Mouse (Mus musculus) layer of hippocampus, postnatal 25 days (tissue): ENCODE results near the gene Rbm38. TPM values are rescaled to one million over a fixed set of nuclear protein-coding genes. Genes with fewer than 3 reads are reported as not detected.

Experiments
- DNase-seq, 2 experiments: peaks; one replicate each; pipeline ENCODE4 v3.0.0; 2022; ENCODE audit warnings: mixed read lengths in 2 of 2, low spot score in 1 of 2; ENCODE audit errors: extremely low spot score in 1 of 2
- total RNA-seq, 2 experiments: library from RNA; stranded (reverse); gene quantifications; 2 replicates each; pipeline ENCODE4 v1.2.3; 2021

Rbm38 gene
- 1 to 10 TPM; 3.3 to 5.0 TPM for total RNA-seq

DNA sequence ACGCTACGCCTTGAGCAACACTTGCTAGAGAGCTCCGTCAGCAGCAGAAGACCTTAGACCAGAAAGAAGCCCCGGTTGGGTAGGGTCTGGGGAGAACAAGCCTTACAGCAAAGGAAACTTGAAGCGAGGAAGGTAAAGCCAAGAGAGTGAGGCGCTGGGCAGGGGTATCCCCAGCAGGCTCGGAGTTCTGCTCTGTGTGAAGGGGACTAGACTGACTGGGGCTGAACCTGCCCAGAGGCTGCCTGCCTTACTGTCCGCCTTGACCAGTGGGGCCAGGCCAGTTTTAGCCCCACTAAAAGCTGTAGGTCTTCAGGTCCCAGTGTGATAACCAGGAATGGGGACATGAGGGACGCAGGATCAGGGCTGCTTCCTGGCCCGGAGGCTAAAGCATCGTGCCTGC lies at the start of gene Rbm38:
TSS of gene Rbm38 (plus strand) at position 69 of the 400 bp plus-strand sequence.
- no peak for DNase-seq

DNA sequence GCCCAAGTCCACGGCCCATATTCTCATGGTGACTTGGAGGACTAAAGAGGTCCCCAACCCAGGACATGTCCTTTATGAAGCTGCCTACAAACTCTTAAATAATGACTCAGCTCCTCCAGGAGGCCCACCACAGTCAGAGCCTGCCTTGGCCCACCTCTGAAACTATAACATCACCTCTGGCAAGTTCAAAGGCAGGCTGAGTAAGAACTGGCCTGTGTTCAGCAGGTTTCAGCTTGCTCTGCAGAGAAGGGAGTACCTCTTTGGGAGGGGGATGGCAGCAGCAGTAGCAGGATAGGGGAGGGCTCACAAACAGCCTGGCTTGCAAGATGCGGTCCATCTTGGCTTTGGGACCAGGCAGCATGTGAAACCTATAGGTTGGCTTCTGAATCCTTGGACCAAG lies 48.4 kb upstream of the Rbm38 start:
- no peak for DNase-seq

DNA sequence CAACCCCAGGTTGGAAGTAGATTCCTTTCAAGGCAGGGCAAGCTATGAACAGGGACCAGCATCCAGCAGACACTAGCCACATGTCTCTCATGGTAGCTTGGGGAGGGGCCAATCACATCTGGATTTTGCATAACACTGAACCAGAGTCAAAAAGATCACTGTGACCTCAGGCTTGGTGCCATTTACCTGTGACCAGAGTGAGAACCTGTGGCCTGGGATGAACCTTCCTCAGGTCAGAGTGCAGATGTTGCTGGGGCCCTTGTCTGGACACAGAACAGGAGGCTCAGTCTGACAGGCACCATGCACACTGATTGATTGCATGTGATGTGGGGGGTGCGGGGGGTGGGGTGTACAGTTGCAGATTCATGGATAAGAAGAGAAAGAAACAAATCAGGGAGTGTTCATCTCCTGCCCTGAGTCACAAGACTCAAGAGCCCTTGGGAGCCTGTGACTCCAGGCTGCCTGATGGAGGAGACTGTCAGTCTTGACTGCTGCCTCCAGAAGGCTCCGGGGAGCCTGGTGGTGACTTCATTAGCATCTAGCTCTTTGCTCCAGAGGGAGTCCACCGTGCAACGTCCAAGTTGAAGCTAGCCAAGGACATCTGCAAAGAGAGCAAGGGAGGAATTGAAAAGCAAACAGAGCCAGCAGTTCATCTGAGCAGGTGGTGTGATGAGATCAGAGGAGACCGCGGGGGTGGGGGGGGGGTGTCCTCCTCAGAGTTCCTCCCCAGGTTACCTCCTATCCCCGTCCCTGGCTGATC lies 46.3 kb upstream of the Rbm38 start:
- DNase-seq = no peak

DNA sequence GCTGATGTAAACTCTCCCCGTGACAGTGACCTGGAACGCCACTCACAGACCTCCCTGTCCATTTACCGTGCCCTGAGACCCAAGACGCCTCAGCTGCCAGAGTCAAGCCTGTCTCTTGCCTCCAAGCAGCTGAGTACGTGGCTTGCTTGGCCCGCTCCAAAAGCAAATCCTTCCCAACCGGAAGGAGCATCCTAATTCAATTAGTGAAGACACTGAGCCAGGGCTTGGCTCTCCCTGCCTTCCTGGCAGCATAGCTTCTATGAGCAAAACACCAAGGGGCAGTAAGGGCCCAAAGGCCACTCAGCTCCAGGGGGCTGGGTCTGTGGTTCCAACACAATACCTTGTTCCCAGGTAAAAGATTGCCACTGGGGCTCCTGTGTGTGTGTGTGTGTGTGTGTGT lies 45.6 kb upstream of the Rbm38 start:
- no peak for DNase-seq

DNA sequence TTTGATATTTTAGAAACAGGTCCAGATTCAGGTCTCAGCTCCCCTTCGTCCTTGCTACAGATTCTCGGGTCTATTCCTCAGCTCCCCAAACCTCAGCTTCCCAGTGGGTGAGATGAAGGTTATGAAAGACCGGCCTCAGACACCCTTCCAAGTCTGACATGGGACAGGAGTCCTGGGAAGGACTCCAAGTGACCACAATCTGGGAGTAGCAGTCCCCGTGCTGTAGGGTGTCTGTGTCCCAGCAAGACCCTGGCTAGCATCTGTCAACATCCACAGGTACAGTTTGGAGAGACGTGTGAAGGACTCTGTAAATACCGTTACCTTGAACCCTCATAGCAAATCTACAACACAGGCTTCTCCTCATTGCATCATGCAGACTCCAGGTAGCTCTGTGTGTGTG lies 45.1 kb upstream of the Rbm38 start:
- no peak for DNase-seq

DNA sequence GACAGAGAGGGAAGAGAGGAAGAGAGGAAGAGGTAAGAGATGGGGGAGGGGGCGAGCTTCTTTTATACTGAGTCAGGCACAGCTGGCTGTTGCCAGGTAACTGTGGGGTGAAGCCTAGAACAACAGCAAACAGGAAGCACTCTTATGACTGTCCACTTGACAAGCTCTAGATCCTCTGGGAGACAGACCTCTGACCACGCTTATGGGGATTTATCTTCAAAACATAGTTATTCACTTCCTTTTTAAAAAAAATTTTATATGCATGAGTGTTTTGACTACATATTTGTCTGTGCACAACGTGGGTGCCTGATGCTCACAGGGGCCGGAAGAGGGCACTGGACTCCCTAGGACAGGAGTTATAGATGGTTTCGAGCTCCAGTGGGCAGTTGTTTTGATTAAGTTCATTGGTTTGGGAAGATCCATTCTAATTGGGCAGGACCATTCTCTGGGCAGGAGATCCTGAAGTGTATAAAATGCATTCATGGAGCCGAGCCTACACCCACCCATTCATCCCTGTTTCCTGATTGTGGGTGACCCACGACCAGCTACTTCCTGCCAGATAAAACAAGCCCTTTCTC lies 43.5 kb upstream of the Rbm38 start:
- DNase-seq = no peak

DNA sequence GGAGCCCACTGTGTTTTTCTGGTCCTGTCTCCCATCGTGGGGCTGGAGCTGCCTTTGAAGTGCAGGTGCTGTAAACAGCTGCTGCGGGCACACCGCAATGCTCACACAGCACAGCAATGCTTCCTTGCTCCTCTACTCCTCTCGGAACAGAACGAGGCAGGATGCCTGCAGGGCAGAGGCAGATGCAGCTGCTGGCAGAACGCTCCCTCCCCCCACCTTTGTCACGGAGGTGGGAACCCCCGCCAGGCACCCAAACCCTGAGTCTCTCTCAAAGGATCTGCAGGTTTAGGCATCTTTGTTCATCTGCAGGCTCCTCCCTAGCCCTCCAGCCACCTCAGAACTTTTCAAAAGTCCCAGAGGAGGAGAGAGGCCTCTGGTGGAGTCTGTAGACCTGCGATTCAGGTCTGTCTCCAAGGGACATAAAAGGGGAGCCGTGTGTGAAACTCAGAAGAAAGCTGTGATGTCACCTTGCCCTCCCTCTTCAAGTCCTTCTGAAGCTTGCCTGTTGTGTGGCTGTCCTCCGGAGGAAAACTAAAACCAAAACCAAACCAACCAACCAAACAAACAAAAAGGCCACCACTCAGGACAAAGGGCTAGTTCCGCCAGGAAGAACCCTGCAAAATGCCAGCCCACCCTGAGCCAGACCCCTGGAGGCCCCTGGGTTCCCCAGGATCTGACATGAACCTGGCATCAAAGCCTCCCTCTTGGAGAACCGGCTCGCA lies 42.7 kb upstream of the Rbm38 start, which contains the start of gene Spo11:
TSS of gene Spo11 (plus strand) at position 292 of the 722 bp plus-strand sequence.
- no peak for DNase-seq

DNA sequence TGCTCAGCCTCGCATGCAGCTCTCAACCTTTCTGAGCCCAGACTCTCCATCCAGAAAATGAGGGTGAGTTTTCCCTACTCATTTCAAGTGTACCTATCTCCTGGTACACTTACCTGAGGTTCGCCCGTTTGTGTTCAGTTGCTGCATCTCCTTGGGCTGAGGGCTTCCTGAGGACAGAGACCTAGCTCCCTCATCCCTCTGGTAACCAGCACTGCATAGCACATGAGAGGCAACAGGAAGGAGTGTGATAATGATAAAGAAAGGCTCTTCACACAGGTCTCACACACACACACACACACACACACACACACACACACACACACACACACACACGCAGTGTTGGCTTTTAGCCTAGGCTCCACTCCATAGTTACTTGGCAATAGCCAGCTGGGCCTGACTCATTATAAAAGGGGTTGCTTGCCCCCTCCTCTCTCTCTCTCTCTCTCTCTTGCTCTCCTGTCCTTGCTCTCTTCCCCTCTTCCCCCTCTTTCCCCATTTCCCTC lies 42.1 kb upstream of the Rbm38 start:
- DNase-seq = no peak

DNA sequence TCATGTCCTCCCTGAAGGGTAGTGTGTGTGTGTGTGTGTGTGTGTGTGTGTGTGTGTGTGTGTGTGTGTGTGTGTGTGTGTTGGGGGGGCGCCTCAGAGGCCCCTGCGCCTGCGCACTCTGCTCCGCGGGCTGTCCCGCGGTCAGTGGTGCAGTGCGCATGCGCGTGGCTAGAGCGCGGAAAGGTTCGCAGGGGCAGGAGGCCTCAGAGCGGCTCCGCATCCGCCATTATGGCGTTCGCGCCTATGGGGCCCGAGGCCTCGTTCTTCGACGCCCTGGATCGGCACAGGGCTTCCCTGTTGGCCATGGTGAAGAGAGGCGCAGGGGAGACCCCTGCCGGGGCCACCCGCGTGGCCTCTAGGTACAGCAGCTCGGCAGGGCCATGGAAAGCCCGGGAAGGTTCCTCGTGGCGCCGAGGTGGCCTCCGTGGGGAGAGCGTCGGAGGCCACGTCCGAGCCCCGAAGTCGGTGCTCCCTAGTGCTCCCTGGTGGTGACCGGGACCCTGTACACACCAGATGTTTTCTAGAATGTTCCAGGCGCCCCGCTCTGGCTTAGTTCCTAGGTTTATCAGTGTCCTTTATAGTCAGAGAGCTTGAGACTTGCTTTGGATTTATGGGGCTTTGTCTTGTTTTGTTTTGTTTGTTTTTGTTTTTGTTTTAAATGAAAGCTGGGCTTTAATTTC lies 40.5 kb upstream of the Rbm38 start:
- DNase-seq = no peak

DNA sequence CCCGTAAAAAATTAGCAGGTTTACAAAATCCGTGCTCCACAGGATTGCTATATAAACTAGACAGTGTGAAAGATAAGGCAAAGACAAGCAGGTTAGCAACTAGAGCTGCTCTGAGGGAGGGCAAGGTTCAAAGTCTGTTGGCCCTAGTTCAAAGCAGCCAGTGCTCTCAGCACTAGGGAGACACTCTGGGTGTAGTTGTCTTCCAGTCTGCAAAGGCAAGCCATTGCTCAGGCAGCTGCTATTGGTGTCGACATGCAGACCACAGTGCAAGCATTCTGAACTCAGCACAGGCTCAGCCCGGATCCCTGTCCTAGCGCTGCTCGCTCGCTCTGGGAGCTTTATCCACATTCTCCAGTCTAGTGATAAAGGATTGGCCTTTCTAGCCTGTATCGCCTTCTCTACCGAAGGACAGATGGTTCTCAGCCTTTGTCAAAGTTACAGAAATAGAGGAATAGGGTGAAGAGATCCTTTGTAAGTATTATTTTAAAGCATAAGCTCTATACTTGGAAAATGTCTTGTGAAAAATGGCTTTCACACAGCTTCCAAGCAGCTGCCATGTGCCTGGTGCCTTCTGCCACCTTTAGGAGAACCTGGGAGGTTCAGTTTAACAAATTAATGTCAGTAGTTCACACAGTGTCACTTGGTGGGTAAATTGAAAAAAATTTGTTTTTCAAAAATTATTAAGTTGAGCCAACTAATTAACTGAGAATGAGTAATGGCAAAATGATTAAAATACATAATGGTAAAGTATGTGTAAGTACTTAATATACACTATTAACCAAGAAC lies 37.3 kb upstream of the Rbm38 start:
- no peak for DNase-seq

DNA sequence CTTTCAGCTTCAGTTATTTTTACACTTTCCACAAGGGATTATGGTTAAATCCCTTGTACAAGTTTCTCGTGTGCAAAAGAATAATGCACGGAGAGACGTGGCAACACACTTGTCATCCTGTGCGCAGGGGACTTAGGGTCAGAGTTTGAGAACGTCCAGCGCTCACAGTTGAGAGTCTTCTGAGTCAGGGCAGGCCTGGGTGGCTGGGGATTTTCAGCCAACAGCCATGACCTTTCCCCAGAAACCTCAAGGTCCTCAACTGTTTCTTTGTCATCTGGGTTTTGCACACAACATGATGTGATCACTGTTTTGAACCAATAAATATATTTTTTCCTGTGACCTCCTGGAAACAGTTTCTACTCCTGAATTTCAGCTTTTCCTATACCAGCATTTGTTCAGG lies 30.1 kb upstream of the Rbm38 start:
- DNase-seq = no peak

DNA sequence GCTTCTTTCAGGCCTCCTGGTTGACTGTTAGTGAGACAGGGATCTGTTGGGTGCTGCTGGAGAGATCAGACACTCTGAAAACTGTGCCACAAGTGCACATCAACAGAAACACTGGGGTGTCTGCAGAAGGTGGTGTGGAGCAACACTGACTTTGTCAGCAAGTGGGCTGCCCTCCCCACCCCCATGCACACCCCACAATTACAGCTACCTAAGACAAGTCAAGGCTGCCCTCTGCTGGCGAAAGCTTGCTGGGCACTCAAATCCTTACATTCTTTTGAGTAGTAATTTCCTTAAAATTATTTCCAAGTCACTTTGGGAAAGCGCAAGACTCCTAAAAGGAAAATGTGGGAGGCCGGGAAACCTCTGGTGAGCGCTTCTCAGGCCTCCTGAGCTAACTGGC lies 24.1 kb upstream of the Rbm38 start:
- DNase-seq = peak; percentile 62 to 94

DNA sequence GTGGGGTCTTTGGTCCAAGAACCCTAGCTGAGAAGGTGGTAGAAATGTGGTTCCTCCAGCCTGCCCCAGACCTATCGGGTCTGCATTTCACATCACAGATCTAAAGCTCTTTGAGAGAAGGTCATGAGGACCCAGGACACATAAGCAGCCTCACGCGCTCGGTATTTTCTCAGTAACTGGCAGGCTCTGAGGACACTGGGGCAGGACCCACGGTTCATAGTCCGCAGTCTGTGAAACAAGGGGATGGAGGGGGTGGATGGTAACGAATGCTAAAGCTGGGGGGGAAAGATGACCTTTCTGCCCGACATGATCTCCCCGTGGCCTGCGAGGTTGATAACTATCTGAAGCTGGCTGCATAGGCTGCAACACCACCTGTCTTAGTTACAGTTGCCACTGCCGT lies 22.6 kb upstream of the Rbm38 start:
- no peak for DNase-seq

DNA sequence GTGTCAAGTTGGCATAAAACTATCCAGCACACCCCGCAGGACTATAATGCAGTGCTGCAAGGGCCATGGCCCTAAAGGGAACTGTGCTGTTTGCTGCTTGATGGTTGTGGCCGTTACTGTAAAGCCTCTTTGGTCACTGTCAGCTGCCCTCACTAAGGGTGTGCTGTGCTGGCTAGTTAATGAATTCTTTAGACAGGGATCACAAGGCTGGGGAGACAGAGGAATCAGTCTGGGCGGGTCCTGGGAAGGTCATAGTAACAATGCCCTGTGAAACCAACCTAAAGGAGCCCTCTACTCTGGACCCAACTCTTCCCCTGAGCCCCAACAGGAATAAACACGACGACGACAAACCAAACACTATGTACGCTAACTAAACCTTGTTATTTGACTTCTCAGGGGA lies 21.8 kb upstream of the Rbm38 start:
- DNase-seq = no peak

DNA sequence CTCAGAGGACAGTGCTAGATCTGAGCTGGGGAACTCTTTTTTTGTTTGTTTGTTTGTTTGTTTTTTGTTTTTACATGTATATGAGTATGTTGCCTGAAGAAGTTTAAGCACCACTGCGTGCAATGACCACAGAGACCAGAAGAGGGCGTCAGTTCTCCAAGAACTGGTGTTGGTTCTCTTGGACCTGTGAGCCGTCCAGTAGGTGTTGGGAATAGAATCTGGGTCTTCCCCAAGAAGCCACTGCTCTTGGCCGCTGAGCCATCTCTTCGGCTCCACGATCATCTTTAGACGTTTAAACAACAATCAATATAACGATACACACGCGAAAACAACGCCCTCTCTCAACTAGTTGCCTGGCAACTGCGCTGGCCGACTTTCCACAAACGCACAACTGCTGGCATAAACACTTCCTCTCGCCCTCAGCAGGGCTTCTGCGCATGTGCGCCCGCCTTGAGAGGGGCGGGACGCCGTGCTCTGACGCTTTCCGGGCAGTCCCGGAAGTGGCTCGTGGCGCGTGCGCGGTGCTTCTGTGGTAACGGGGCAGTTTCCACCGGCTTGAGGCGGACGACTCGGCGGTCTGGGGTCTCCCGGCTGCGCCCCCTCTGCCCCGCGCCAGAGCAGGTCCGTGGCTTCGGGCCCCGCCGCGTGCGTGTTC lies 20.5 kb upstream of the Rbm38 start, which contains the start of gene Rae1:
TSS of gene Rae1 (plus strand) at position 488 of the 655 bp plus-strand sequence.
- peak; percentile 99 for DNase-seq

DNA sequence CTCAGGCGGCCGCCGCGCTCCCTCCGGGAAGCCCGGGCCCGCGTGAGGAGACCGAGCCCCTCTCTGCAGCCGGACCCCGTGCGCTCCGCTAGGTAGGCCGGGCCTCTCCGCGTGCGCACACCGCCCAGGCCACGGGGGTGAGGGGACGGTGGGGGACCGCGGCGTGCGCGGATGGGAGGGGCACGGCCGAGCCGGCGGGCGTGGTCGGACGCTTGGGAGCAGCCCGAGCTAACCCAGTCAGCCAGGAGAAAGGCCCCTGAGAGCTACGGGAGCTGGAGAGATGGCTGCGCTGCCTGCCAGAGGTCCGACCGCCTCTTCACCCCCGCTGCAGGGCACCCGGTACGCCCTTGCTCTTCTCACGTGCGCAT lies 20.0 kb upstream of the Rbm38 start:
- no peak for DNase-seq

DNA sequence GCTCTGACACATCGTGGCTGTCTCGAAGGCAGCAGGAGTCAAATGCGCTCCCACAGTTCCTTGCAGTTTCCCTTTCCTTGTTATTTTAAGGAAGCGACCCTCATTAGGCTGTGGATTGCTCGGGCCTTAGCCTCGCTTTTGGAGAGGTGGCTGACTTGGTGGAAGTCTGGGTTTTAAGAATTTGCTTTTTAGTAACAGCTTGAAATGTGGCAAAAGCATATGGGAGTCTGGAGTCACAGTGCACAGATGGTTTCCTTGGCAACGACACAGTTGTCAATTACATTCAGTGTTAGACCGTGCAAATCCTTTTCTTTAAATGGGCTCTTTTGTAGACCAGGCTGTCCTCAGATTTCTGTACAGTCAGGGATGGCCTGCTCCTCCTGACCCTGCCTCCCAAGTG lies 19.4 kb upstream of the Rbm38 start:
- DNase-seq = no peak

DNA sequence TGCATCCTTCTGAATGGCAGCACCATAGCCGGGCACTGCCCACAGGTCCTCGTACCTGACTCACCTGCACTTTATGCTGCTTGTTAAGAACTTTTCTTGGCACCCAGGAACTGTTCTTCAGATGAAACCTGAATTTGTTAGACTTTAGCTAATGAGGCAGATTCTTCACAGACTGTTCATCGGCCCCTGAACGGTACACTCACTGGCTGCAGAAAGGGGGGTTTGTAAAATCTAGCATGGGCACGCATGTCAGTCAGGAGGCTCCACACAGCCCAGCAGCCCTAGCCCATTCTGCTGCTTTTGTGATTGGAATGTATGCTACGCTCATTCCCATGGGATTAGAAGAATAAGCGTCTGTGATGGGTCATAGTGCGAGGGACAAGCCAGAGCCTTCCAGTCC lies 16.6 kb upstream of the Rbm38 start:
- DNase-seq = no peak

DNA sequence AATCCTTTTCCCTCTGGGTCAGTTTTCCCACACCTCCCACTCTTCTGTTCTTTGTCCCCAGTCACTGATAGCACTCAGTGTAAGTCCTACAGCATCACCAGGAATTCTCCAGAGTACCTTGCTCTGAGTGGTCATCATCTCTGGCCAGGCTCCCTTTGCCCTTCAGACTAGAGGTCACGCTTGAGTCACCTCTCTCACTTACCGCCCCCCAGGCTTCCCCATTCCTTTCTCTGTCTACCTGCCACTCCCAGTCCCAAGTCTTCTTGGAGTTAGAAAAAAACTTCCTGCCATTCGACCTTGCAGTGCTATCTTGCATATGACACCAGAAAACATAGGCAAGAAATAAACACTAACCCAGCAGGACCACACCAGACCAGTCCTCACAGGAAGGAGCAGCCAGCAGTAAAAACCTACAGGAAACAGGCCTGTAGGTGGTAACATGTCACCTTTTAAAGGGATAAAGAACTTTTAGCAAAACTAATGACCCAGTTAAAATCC lies 10.0 kb upstream of the Rbm38 start:
- DNase-seq = no peak
